Mouse (Mus musculus) cortical plate, adult 2 months (tissue): ENCODE measurements at regions not wholly inside any gene's neighbourhood (a gene's known extent, or its start where the extent isn't known, plus 50 kb on each side); places are given as distances from the start of the nearest gene placed in this dataset.

Experiments used
- CTCF ChIP-seq: fragments of 200-500 bp; IDR thresholded peaks from 2 replicates; pipeline ENCODE4 v1.5.1; 2011; ENCODE audit warnings: mild to moderate bottlenecking, control low read depth, low read length; ENCODE audit not compliant: insufficient read depth; ENCODE audit errors: extremely low read depth
- POLR2A ChIP-seq: fragments of 200-500 bp; IDR thresholded peaks from 2 replicates; pipeline ENCODE4 v1.6.1; 2011; ENCODE audit warnings: mild to moderate bottlenecking, low read length, control low read depth; ENCODE audit not compliant: insufficient read depth; ENCODE audit errors: extremely low read depth

DNA sequence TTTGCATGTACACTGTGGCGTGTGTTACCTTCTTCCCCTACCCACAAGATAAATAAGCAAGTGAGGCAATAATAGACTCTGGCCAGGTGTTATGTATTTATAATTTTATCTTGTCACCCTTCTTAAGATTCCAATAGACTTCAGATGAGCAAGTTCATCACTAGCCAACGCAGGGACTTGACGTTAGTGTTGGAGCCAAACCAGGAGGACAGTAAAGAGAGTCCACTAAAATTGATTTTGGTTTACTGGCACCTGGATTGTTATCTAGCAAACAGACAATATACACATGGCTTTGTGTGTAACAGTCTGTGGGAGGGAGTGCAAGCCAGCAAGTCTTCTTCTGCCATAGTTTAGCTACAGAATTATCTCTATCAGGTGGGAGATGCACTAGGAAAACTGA is 236.0 kb downstream of the Ndfip2 start:
- no peak for TF ChIP-seq CTCF
- TF ChIP-seq POLR2A, result no peak
